Mouse (Mus musculus) heart, embryonic 11.5 days (tissue): ENCODE data around the gene Dcdc2a. TPM values are rescaled to one million over a fixed set of nuclear protein-coding genes. Genes with fewer than 3 reads are reported as not detected.

ENCODE experiments used
- ATAC-seq: fragments of 200-750 bp; cut with Nextera tagmentation; replicated peaks from 2 replicates; pipeline ENCODE4 v1.8.0; 2017; ENCODE audit warnings: moderate library complexity; ENCODE audit not compliant: insufficient number of reproducible peaks, low FRiP score, low TSS enrichment
- H3K27ac ChIP-seq: fragments of 300-500 bp; sonication (generic); 2 replicates; pipeline ENCODE4 v1.5.1; 2014; ENCODE audit warnings: mild to moderate bottlenecking, low read depth, low read length
- H3K27me3 ChIP-seq: fragments of 300-500 bp; sonication (generic); 2 replicates; pipeline ENCODE4 v1.6.1; 2014; ENCODE audit warnings: mild to moderate bottlenecking, low read length, mixed read lengths; ENCODE audit not compliant: control insufficient read depth, insufficient read depth
- H3K36me3 ChIP-seq: fragments of 300-500 bp; sonication (generic); 2 replicates; pipeline ENCODE4 v1.6.1; 2014; ENCODE audit warnings: mild to moderate bottlenecking, low read length, moderate library complexity, mixed read lengths; ENCODE audit not compliant: control insufficient read depth, insufficient read depth
- H3K4me1 ChIP-seq: fragments of 300-500 bp; sonication (generic); 2 replicates; pipeline ENCODE4 v1.6.1; 2014; ENCODE audit warnings: low read length; ENCODE audit not compliant: control insufficient read depth, insufficient read depth
- H3K4me2 ChIP-seq: fragments of 300-500 bp; sonication (generic); 2 replicates; pipeline ENCODE4 v1.6.1; 2014; ENCODE audit warnings: mild to moderate bottlenecking, moderate library complexity
- H3K4me3 ChIP-seq: fragments of 300-500 bp; sonication (generic); 2 replicates; pipeline ENCODE4 v1.5.1; 2014; ENCODE audit warnings: low read depth, low read length
- H3K9ac ChIP-seq: fragments of 300-500 bp; sonication (generic); 2 replicates; pipeline ENCODE4 v1.6.1; 2014; ENCODE audit warnings: mild to moderate bottlenecking, low read depth, low read length, moderate library complexity
- H3K9me3 ChIP-seq: fragments of 300-500 bp; sonication (generic); replicated peaks from 2 replicates; pipeline ENCODE4 v1.6.1; 2016; ENCODE audit warnings: low read length; ENCODE audit not compliant: control insufficient read depth
- WGBS: fragments of 180-500 bp; shearing (Covaris S2); extraction: QIAGEN DNeasy Blood & Tissue Kit; methylation state at CpG from one replicate; pipeline ENCODE4 v1.1.7; 2014; ENCODE audit not compliant: insufficient replicate concordance; 5-methylcytosine and 5-hydroxymethylcytosine counted together
- polyA plus RNA-seq: library from polyadenylated mRNA; unstranded; fragments of >200 nt; fragmentation: Nextera tagmentation; extraction: Ambion mirVana; gene quantifications from 2 replicates; pipeline ENCODE4 v1.2.1, GENCODE M21; 2014

Gene Dcdc2a
- polyA plus RNA-seq, 1 experiment from 2014 or later, result 0.69 TPM

- Histone ChIP-seq H3K27ac (no peak overlapping the region), H3K4me1 (no peaks in the 10 kb centered on the region), H3K4me2 (no peak overlapping the region), H3K4me3 (no peak overlapping the region), H3K27me3 (no peaks in the 10 kb centered on the region), H3K9ac (no peak overlapping the region), H3K9me3 (no peaks in the 10 kb centered on the region), H3K36me3 (no peaks in the 10 kb centered on the region)
- 85% methylated on average over 6 of the region's 6 CpGs for WGBS
- no peak for ATAC-seq
Measured at GRCm38 (mm10) chr13:25026409-25027113, 29.2 kb upstream of the Dcdc2a start.

- H3K36me3 ChIP-seq, result no peaks in the 10 kb centered on the region
- H3K4me1 ChIP-seq, result no peaks in the 10 kb centered on the region
- no peaks in the 10 kb centered on the region for H3K27me3 ChIP-seq
- no peaks in the 10 kb centered on the region for H3K9me3 ChIP-seq
- WGBS, result 65% methylated on average over 3 of the region's 3 CpGs
- no peak for ATAC-seq
- no peak overlapping the region for H3K9ac ChIP-seq
- H3K4me2 ChIP-seq, result no peak overlapping the region
- H3K4me3 ChIP-seq, result no peak overlapping the region
- H3K27ac ChIP-seq, result no peak overlapping the region
Measured at GRCm38 (mm10) chr13:25027114-25027425, 28.7 kb upstream of the Dcdc2a start.

- no peaks in the 10 kb centered on the region for H3K36me3 ChIP-seq
- no peaks in the 10 kb centered on the region for H3K4me1 ChIP-seq
- 78% methylated on average over 2 of the region's 2 CpGs for WGBS
- H3K4me2 ChIP-seq, result no peak overlapping the region
- no peak overlapping the region for H3K9ac ChIP-seq
- ATAC-seq, result no peak
- H3K9me3 ChIP-seq, result no peaks in the 10 kb centered on the region
- H3K27ac ChIP-seq, result no peak overlapping the region
- H3K27me3 ChIP-seq, result no peaks in the 10 kb centered on the region
- no peak overlapping the region for H3K4me3 ChIP-seq
Measured at GRCm38 (mm10) chr13:25039488-25039887, 16.3 kb upstream of the Dcdc2a start.

- H3K9me3 ChIP-seq, result peaks cover 10% of the 10 kb centered on the region
- peaks cover 25% of the 10 kb centered on the region for H3K27me3 ChIP-seq
- no peak overlapping the region for H3K4me2 ChIP-seq
- H3K36me3 ChIP-seq, result no peaks in the 10 kb centered on the region
- no peak overlapping the region for H3K4me3 ChIP-seq
- 82% methylated on average over 5 of the region's 5 CpGs for WGBS
- no peak for ATAC-seq
- H3K27ac ChIP-seq, result no peak overlapping the region
- H3K4me1 ChIP-seq, result no peaks in the 10 kb centered on the region
- H3K9ac ChIP-seq, result no peak overlapping the region
Measured at GRCm38 (mm10) chr13:25052671-25053070, 3.1 kb upstream of the Dcdc2a start.

- Histone ChIP-seq H3K9me3 (peaks cover 6% of the 10 kb centered on the region), H3K9ac (peak overlapping the region; percentile 44; the same call in 1 of the 2 replicates), H3K27me3 (peaks cover 25% of the 10 kb centered on the region), H3K27ac (no peak overlapping the region), H3K4me2 (peak overlapping the region; percentile 88), H3K4me1 (no peaks in the 10 kb centered on the region), H3K4me3 (peak overlapping the region; percentile 50), H3K36me3 (no peaks in the 10 kb centered on the region)
- WGBS, result under 1% methylated on average over 35 of the region's 35 CpGs
- peak; percentile 64 for ATAC-seq
Measured at GRCm38 (mm10) chr13:25055111-25055554, 671 bp upstream of the Dcdc2a start.

- no peak overlapping the region for H3K4me3 ChIP-seq
- ATAC-seq, result no peak
- no peaks in the 10 kb centered on the region for H3K36me3 ChIP-seq
- no peaks in the 10 kb centered on the region for H3K27me3 ChIP-seq
- no peak overlapping the region for H3K27ac ChIP-seq
- H3K9ac ChIP-seq, result no peak overlapping the region
- H3K4me2 ChIP-seq, result no peak overlapping the region
- WGBS, result 92% methylated on average over 2 of the region's 2 CpGs
- no peaks in the 10 kb centered on the region for H3K9me3 ChIP-seq
- H3K4me1 ChIP-seq, result no peaks in the 10 kb centered on the region
Measured at GRCm38 (mm10) chr13:25066659-25067058, 10.9 kb downstream of the Dcdc2a start.

- Histone ChIP-seq H3K36me3 (no peaks in the 10 kb centered on the region), H3K4me1 (no peaks in the 10 kb centered on the region), H3K9me3 (no peaks in the 10 kb centered on the region), H3K27ac (no peak overlapping the region), H3K9ac (no peak overlapping the region), H3K4me3 (no peak overlapping the region), H3K27me3 (no peaks in the 10 kb centered on the region), H3K4me2 (no peak overlapping the region)
- 75% methylated on average over 4 of the region's 4 CpGs for WGBS
- ATAC-seq, result no peak
Measured at GRCm38 (mm10) chr13:25067183-25067582, 11.4 kb downstream of the Dcdc2a start.

- 78% methylated on average over 4 of the region's 4 CpGs for WGBS
- H3K27ac ChIP-seq, result no peak overlapping the region
- H3K4me3 ChIP-seq, result no peak overlapping the region
- no peak overlapping the region for H3K4me2 ChIP-seq
- no peaks in the 10 kb centered on the region for H3K27me3 ChIP-seq
- no peak overlapping the region for H3K9ac ChIP-seq
- no peaks in the 10 kb centered on the region for H3K36me3 ChIP-seq
- no peaks in the 10 kb centered on the region for H3K9me3 ChIP-seq
- no peaks in the 10 kb centered on the region for H3K4me1 ChIP-seq
- no peak for ATAC-seq
Measured at GRCm38 (mm10) chr13:25069765-25070164, 14.0 kb downstream of the Dcdc2a start.

GRCm38 (mm10) chr13:25070791-25071190 is 15.0 kb downstream of the Dcdc2a start:
- WGBS, result 79% methylated on average over 4 of the region's 4 CpGs

More at GRCm38 (mm10) chr13:25070791-25071190, 15.0 kb downstream of the Dcdc2a start:
- Histone ChIP-seq H3K4me3 (no peak overlapping the region), H3K9ac (no peak overlapping the region), H3K4me2 (no peak overlapping the region), H3K4me1 (no peaks in the 10 kb centered on the region), H3K27me3 (no peaks in the 10 kb centered on the region), H3K36me3 (no peaks in the 10 kb centered on the region), H3K27ac (no peak overlapping the region), H3K9me3 (no peaks in the 10 kb centered on the region)
- ATAC-seq, result no peak
